Mouse (Mus musculus) cerebellum, adult 2 months (tissue): ENCODE data around the gene Aldh1a7. TPM values are rescaled to one million over a fixed set of nuclear protein-coding genes. Genes with fewer than 3 reads are reported as not detected.
"Not testable (repeated sequence)": the region's sequence is repeated elsewhere in the genome, so short reads cannot be mapped to it uniquely, and the experiment has no call there.

ENCODE experiments used
- DNase-seq, 2 experiments: peaks; one replicate each; pipeline ENCODE4 v3.0.0; 2021
- H3K27ac ChIP-seq: fragments of 200-500 bp; 2 replicates; pipeline ENCODE4 v1.5.1; 2012; ENCODE audit warnings: low read length, control low read depth, inconsistent platforms; ENCODE audit not compliant: insufficient read depth
- H3K27me3 ChIP-seq: fragments of 200-500 bp; 2 replicates; pipeline ENCODE4 v1.6.1; 2012; ENCODE audit warnings: inconsistent platforms, mild to moderate bottlenecking, low read length, moderate library complexity; ENCODE audit not compliant: control insufficient read depth, insufficient read depth
- H3K4me1 ChIP-seq: fragments of 200-500 bp; 2 replicates; pipeline ENCODE4 v1.6.1; 2011; ENCODE audit warnings: low read length; ENCODE audit not compliant: control insufficient read depth, insufficient read depth
- H3K4me3 ChIP-seq: fragments of 200-500 bp; replicated peaks from 2 replicates; pipeline ENCODE3; 2011; ENCODE audit warnings: mild to moderate bottlenecking, low read depth, low read length, control low read depth; ENCODE audit not compliant: insufficient read depth
- CTCF ChIP-seq: fragments of 200-500 bp; IDR thresholded peaks from 2 replicates; pipeline ENCODE4 v1.5.1; 2011; ENCODE audit warnings: low read depth, mild to moderate bottlenecking, control low read depth, low read length, moderate library complexity, borderline replicate concordance; ENCODE audit not compliant: insufficient read depth
- POLR2A ChIP-seq: fragments of 200-500 bp; IDR thresholded peaks from 2 replicates; pipeline ENCODE4 v1.6.1; 2011; ENCODE audit warnings: low read length, control low read depth, borderline replicate concordance; ENCODE audit not compliant: insufficient read depth
- WGBS: fragments of 180-500 bp; shearing (Covaris S2); methylation state at CpG from one replicate; pipeline ENCODE4 v1.1.7; 2018; 5-methylcytosine and 5-hydroxymethylcytosine counted together
- polyA plus RNA-seq: library from polyadenylated mRNA; depleted of rRNA; stranded (reverse); fragments of >200 nt; gene quantifications from 2 replicates; pipeline ENCODE4 v1.2.3, GENCODE M21; 2012; rRNA removed

Aldh1a7 gene
- polyA plus RNA-seq, 1 experiment = 0.90 TPM

GRCm38 (mm10) chr19:20654141-20654873, 73.1 kb downstream of the Aldh1a7 start:
- TF ChIP-seq CTCF (no peak), POLR2A (no peak)
- Histone ChIP-seq H3K4me3 (no peak overlapping the region), H3K4me1 (no peaks in the 10 kb centered on the region), H3K27ac (no peak overlapping the region), H3K27me3 (no peaks in the 10 kb centered on the region)
- 52% methylated on average over 3 of the region's 3 CpGs for WGBS
- no peak for DNase-seq

- WGBS = 89% methylated on average over 1 of the region's 1 CpGs
- no peak for TF ChIP-seq POLR2A
- TF ChIP-seq CTCF = no peak
- H3K27me3 ChIP-seq = no peaks in the 10 kb centered on the region
- H3K4me1 ChIP-seq = no peaks in the 10 kb centered on the region
- no peak overlapping the region for H3K4me3 ChIP-seq
- no peak for DNase-seq
- H3K27ac ChIP-seq = no peak overlapping the region
Observed at GRCm38 (mm10) chr19:20653082-20653676, 74.2 kb downstream of the Aldh1a7 start.

- WGBS = 6% methylated on average over 2 of the region's 2 CpGs
- Histone ChIP-seq H3K27me3 (no peaks in the 10 kb centered on the region), H3K4me1 (no peaks in the 10 kb centered on the region), H3K27ac (no peak overlapping the region), H3K4me3 (no peak overlapping the region)
- TF ChIP-seq CTCF = no peak
- TF ChIP-seq POLR2A = no peak
- DNase-seq = no peak
Observed at GRCm38 (mm10) chr19:20650008-20650407, 77.4 kb downstream of the Aldh1a7 start.

GRCm38 (mm10) chr19:20647496-20647895, 79.9 kb downstream of the Aldh1a7 start:
- not testable (repeated sequence) for H3K4me1 ChIP-seq, H3K27me3 ChIP-seq, H3K27ac ChIP-seq, H3K4me3 ChIP-seq, DNase-seq

- no peak for DNase-seq
- TF ChIP-seq POLR2A (no peak), CTCF (no peak)
- Histone ChIP-seq H3K27me3 (no peaks in the 10 kb centered on the region), H3K27ac (no peak overlapping the region), H3K4me1 (no peaks in the 10 kb centered on the region), H3K4me3 (no peak overlapping the region)
- WGBS = 77% methylated on average over 3 of the region's 3 CpGs
Observed at GRCm38 (mm10) chr19:20644346-20644745, 83.0 kb downstream of the Aldh1a7 start.

Other genes starting within 250 kb of the Aldh1a7 start
- 257 and 274 TPM in 2 replicates for gene Aldh1a1, start 234.8 kb downstream of the Aldh1a7 start, polyA plus RNA-seq
- 0.08 and 0.11 TPM in 2 replicates for gene Tmc1, start 226.6 kb upstream of the Aldh1a7 start, polyA plus RNA-seq